In the genomic region with DNA sequence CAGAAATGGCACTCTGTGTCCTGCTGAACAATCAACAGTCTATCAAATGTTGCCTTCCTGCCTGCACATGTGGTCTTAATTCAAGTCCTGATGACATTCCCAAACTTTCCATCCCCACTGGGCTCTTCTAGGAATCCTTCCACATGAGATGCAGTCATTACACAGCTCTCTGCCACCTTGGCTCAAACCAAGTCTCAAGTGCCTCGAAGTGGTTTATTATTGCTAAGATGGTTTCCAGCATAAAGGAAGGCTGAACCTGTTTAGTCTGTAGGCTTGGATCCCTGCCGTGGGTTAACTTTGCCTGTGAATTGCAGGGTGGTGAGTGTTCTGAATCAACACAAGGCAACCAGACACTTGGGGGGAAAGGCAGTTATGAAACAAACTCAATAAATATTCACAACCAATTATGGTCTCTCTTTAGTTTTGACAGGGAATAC, we compare ENCODE assay signal across 11 mouse cellular contexts.
DNase-seq lines count a peak whose midpoint lies in the region.
"Had no signal": no experiment of that assay in that cellular context is flagged by ENCODE, and none has a peak within 500 bp of the region (broad histone marks: within the 10 kb centered on the region; RNA-seq: fewer than 3 reads in every experiment).

No protein-coding gene starts in this region.

- DNase-seq in NIH3T3 (ENCODE audit: low read depth): peak; percentile 5
- peak; percentile 53 for DNase-seq in embryo, embryonic 10.5 days (ENCODE audit: low spot score)
- DNase-seq in gastrocnemius, adult 8-10 months (ENCODE audit: low spot score in 2 of 2): peak; percentile 34 to 60
- peak; percentile 66 for DNase-seq in lung, postnatal 10 days
- no peak for DNase-seq in frontal cortex, adult 2 months (ENCODE audit: extremely low spot score in 1 of 2, low spot score in 1 of 2)
- no peak for DNase-seq in kidney, adult 8-10 months
- no peak for DNase-seq in thymus, postnatal 25 days
- DNase-seq: adrenal gland, postnatal 10 days; kidney, adult 2 months; retina, postnatal 1 day; spleen, adult 18-20 months had no signal

Comparison
In these comparisons a context has a peak if more than half of its experiments do, and no peak if none do; other contexts are left out.
1. DNase-seq: peak in NIH3T3 (single experiment), embryo, embryonic 10.5 days (single experiment), gastrocnemius, adult 8-10 months (2 of 2) and lung, postnatal 10 days (single experiment); none in frontal cortex, adult 2 months (0 of 2), kidney, adult 8-10 months (0 of 2) and thymus, postnatal 25 days (single experiment).